Mouse (Mus musculus) liver, embryonic 13.5 days (tissue): ENCODE results near the gene Erp27. TPM values are rescaled to one million over a fixed set of nuclear protein-coding genes. Genes with fewer than 3 reads are reported as not detected.

Experiments used
- ATAC-seq: fragments of 200-750 bp; cut with Nextera tagmentation; 2 replicates; pipeline ENCODE4 v1.8.0; 2017; ENCODE audit warnings: low read depth, mild to moderate bottlenecking, moderate number of reproducible peaks, moderate library complexity
- DNase-seq: peaks from one replicate; pipeline ENCODE4 v3.0.0; 2022
- H3K27ac ChIP-seq: fragments of 300-500 bp; sonication (generic); 2 replicates; pipeline ENCODE4 v1.5.1; 2015; ENCODE audit warnings: moderate library complexity, mild to moderate bottlenecking, inconsistent platforms
- H3K27me3 ChIP-seq: fragments of 300-500 bp; sonication (generic); 2 replicates; pipeline ENCODE4 v1.6.1; 2015; ENCODE audit warnings: mild to moderate bottlenecking, inconsistent platforms
- H3K36me3 ChIP-seq: fragments of 300-500 bp; sonication (generic); 2 replicates; pipeline ENCODE4 v1.6.1; 2015; ENCODE audit warnings: mild to moderate bottlenecking, inconsistent platforms
- H3K4me1 ChIP-seq: fragments of 300-500 bp; sonication (generic); replicated peaks from 2 replicates; pipeline ENCODE4 v1.6.1; 2015; ENCODE audit warnings: inconsistent platforms
- H3K4me2 ChIP-seq: fragments of 300-500 bp; sonication (generic); 2 replicates; pipeline ENCODE4 v1.6.1; 2015; ENCODE audit warnings: inconsistent platforms, mild to moderate bottlenecking, moderate library complexity
- H3K4me3 ChIP-seq: fragments of 300-500 bp; sonication (generic); replicated peaks from 2 replicates; pipeline ENCODE4 v1.5.1; 2015; ENCODE audit warnings: mild to moderate bottlenecking, inconsistent platforms
- H3K9ac ChIP-seq: fragments of 300-500 bp; sonication (generic); 2 replicates; pipeline ENCODE4 v1.6.1; 2015; ENCODE audit warnings: mild to moderate bottlenecking, inconsistent platforms
- H3K9me3 ChIP-seq: fragments of 300-500 bp; sonication (generic); replicated peaks from 2 replicates; pipeline ENCODE4 v1.6.1; 2016; ENCODE audit warnings: inconsistent platforms
- WGBS: fragments of 180-500 bp; shearing (Covaris S2); methylation state at CpG from one replicate; pipeline ENCODE4 v1.1.7; 2015; ENCODE audit not compliant: insufficient replicate concordance; 5-methylcytosine and 5-hydroxymethylcytosine counted together
- polyA plus RNA-seq: library from polyadenylated mRNA; unstranded; fragments of >200 nt; fragmentation: Nextera tagmentation; extraction: Ambion mirVana; gene quantifications from 2 replicates; pipeline ENCODE4 v1.2.1, GENCODE M21; 2015

Gene Erp27
- polyA plus RNA-seq, 1 experiment from 2014 or later: 0.20 TPM

DNA sequence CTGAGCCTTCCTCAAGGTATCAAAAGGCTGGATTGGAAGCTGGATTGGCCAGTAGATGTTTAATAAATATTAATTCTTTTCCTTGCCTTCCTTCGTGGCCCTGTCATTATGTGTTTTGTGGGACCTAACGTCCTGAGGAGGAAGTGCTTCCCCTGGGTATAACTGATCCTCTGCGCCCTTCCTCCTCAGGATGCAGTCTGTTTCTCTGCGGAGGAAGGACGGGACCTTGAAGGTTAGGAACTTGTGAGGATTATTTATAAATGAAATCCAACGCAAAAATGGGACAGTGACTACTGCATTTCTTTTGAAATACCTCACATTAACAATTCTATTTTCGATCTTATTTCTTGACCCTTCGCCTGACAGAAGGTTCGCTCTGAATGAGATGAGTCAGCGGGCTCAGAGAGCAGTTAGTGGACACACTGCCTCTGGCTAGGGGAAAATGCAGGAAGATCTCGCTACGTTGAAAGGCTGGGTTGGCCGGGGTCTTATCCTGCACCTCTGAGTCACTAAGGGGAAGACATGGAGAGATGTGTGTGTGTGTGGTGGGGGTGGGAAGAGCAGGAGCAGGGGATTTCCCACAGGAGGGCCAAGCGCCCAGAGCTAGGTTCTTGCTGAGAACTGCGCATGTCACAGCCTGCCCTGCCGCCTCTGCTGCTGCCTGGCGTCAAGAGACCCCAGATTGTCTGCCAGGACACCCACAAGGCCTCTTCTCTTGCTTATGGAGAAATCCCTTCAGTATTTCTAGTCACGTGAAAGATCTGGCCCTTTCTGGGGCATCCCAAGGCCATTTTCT is 16.5 kb upstream of the Erp27 start:
- Histone ChIP-seq H3K4me3 (peak overlapping the region; percentile 31), H3K36me3 (no peaks in the 10 kb centered on the region), H3K9me3 (no peaks in the 10 kb centered on the region), H3K4me1 (peaks cover 52% of the 10 kb centered on the region), H3K9ac (peak overlapping the region; percentile 47; the same call in 1 of the 2 replicates), H3K27me3 (no peaks in the 10 kb centered on the region), H3K27ac (peak overlapping the region; percentile 66), H3K4me2 (peak overlapping the region; percentile 52)
- ATAC-seq (peak; percentile 30; the same call in 1 of the 2 replicates), DNase-seq (no peak)
- WGBS: 27% methylated on average over 18 of the region's 18 CpGs

DNA sequence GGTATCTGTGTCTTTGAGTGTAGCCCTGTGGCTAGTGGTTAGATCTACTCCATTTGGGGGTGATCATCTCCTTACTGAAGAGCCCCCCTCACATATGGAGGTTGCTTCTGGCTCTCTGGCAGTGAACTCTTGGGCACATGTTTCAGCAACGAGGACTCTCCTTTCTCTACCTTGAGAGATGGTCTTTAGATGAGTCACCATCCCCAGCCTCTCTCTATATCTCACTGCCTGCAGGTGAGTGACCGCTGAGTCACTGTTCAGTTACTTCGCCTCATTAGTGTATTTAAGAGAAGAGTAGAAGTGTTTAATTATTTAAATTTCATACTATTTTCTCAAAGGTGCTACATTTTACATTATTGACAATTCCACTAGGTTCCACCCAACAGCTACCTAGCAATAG is 15.1 kb upstream of the Erp27 start:
- DNase-seq: no peak
- Histone ChIP-seq H3K9ac (no peak overlapping the region), H3K27ac (no peak overlapping the region), H3K4me3 (no peak overlapping the region), H3K4me1 (peaks cover 44% of the 10 kb centered on the region), H3K36me3 (peaks cover 2% of the 10 kb centered on the region), H3K9me3 (no peaks in the 10 kb centered on the region), H3K27me3 (no peaks in the 10 kb centered on the region), H3K4me2 (no peak overlapping the region)
- no peak for ATAC-seq
- 56% methylated on average over 3 of the region's 3 CpGs for WGBS

DNA sequence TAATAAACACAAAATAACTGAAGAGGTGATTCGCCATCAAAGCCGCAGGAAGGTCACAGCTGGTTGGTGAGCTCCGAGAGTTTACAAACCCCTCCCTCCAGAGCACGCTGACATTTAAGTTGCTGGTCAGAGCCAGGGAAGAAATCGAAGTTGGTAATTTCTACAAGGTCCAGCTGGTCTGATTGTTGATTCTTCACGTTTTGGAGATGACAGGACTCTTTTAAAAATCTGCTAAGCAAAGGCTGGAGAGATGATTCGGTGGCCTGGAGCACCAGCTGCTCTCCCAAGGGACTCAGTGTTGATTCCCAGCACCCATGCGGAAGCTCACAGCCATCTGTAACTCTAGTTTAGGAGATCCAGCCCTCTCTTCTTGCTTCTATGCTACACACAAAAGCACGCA is 14.4 kb upstream of the Erp27 start:
- H3K27me3 ChIP-seq: no peaks in the 10 kb centered on the region
- ATAC-seq (no peak), DNase-seq (no peak)
- H3K36me3 ChIP-seq: peaks cover 5% of the 10 kb centered on the region
- H3K9me3 ChIP-seq: no peaks in the 10 kb centered on the region
- no peak overlapping the region for H3K4me2 ChIP-seq
- H3K9ac ChIP-seq: no peak overlapping the region
- H3K27ac ChIP-seq: no peak overlapping the region
- H3K4me3 ChIP-seq: no peak overlapping the region
- H3K4me1 ChIP-seq: peaks cover 47% of the 10 kb centered on the region
- WGBS: 68% methylated on average over 9 of the region's 9 CpGs

DNA sequence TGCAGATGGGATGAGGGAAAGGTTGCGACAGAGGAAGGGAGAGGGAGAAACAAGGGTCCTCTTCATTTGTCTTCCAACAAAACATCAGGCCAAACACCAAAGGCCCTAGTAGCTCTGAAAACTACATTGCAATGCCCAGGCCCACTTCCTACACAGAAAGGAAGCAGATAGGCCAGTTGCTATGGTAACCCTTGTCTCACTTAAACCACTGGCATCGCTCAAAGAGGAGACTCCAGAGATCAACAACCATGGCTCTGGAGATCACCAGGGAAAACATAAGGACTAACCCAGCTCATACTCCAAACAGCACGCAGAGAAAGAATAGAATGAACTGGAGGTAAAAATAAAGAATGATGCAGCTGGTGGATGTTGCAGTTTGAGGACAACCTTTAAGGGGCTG is 13.3 kb upstream of the Erp27 start:
- no peak for ATAC-seq
- Histone ChIP-seq H3K27me3 (no peaks in the 10 kb centered on the region), H3K4me2 (no peak overlapping the region), H3K4me1 (peaks cover 47% of the 10 kb centered on the region), H3K9me3 (no peaks in the 10 kb centered on the region), H3K36me3 (peaks cover 5% of the 10 kb centered on the region), H3K27ac (no peak overlapping the region), H3K9ac (no peak overlapping the region), H3K4me3 (no peak overlapping the region)
- no peak for DNase-seq
- 43% methylated on average over 3 of the region's 3 CpGs for WGBS

DNA sequence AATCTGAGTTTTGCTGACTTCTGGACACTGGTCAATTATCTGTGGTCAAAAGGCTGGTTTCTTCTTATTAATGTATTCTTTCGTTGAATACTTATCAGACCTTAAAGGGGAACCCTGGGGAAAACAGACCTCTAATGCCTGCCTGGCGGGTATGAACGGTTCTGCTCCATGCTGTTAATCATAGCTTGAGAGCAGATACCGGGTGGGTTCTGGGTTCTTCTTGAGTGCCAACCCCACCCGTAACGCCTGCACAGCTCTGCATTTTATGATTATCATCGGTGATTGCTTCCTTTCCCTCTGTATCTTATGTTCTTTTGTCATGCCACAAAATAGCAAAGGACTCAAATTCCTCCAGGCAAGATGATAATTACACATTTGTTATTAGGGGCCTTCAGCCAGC is 12.1 kb upstream of the Erp27 start:
- Histone ChIP-seq H3K27ac (no peak overlapping the region), H3K9me3 (no peaks in the 10 kb centered on the region), H3K36me3 (peaks cover 5% of the 10 kb centered on the region), H3K9ac (no peak overlapping the region), H3K4me1 (peaks cover 37% of the 10 kb centered on the region), H3K27me3 (no peaks in the 10 kb centered on the region), H3K4me2 (no peak overlapping the region), H3K4me3 (no peak overlapping the region)
- DNase-seq: no peak
- 45% methylated on average over 7 of the region's 7 CpGs for WGBS
- no peak for ATAC-seq

DNA sequence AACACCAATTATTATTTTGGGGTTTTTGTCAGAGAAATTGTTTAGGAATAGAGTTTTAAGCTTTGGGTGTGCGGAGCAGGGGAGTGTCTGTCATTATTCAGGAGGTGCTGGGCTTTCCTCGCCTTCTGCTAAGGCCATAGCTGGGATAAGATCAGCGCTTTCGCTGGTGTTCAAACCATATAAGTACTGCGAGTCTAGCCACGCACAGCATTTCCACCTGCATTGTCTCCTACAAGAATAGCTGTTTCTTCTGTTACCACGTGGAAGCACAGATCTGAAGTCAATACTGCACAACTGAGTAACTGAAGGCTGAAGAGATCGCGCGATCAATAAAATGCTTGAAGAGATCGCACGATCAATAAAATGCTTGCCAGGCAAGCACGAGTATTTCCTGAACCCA is 9.3 kb upstream of the Erp27 start:
- peaks cover 32% of the 10 kb centered on the region for H3K4me1 ChIP-seq
- H3K27me3 ChIP-seq: no peaks in the 10 kb centered on the region
- DNase-seq (no peak), ATAC-seq (0 out of 2 replicates have a peak, but pooled peaks have one; percentile 33)
- peak overlapping the region; percentile 48 for H3K4me2 ChIP-seq
- peak overlapping the region; percentile 49 for H3K9ac ChIP-seq
- peaks cover 8% of the 10 kb centered on the region for H3K36me3 ChIP-seq
- H3K9me3 ChIP-seq: no peaks in the 10 kb centered on the region
- H3K27ac ChIP-seq: peak overlapping the region; percentile 50
- WGBS: 51% methylated on average over 13 of the region's 13 CpGs
- H3K4me3 ChIP-seq: no peak overlapping the region

DNA sequence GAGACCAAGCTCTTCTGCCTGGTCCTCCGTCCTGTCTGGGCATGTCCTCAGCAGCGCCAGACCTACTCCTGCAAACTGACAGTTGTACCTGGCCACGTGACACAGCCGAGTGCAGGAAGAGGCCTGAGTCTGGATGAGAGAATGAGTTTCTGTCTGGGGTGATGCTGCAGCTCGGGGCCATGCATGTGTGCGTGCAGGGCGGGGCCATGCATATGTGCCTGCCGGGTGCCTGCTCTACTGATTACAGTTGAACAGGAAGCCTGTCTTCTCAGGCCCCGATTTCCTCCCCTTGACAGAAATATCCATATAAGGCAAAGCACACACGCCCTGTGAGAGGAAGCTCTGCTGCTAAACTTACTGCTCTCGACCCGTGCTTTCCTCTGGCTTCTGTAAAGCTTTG is 8.7 kb upstream of the Erp27 start:
- peak overlapping the region; percentile 48 for H3K4me2 ChIP-seq
- no peaks in the 10 kb centered on the region for H3K9me3 ChIP-seq
- DNase-seq: peak; percentile 30
- ATAC-seq: peak; percentile 99
- H3K36me3 ChIP-seq: peaks cover 8% of the 10 kb centered on the region
- H3K27ac ChIP-seq: peak overlapping the region; percentile 50
- H3K4me1 ChIP-seq: peaks cover 32% of the 10 kb centered on the region
- 6% methylated on average over 12 of the region's 12 CpGs for WGBS
- peak overlapping the region; percentile 49 for H3K9ac ChIP-seq
- H3K27me3 ChIP-seq: no peaks in the 10 kb centered on the region
- 0 out of 2 replicates have a peak overlapping the region, but pooled peaks have one; percentile 8 for H3K4me3 ChIP-seq

DNA sequence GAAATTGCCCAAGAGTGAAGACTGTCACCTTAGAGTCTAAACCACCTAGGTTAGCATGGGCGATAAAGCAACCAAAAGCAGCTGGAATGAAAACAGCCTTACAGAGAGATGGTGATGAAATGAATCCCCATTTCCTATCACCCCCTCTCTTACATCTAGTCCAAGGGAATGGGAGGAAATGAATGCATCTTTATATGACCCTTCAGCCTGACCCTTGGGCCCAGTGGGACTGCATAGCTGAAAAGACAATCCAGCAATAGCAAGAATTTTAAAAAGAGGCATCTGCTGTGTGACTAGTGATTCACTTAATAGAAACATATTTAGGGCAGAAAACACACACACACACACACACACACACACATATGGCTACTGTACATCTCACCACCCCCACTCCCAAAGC is 5.6 kb upstream of the Erp27 start:
- Histone ChIP-seq H3K4me2 (no peak overlapping the region), H3K27me3 (no peaks in the 10 kb centered on the region), H3K27ac (no peak overlapping the region), H3K9ac (no peak overlapping the region), H3K36me3 (peaks cover 8% of the 10 kb centered on the region), H3K4me3 (no peak overlapping the region), H3K9me3 (no peaks in the 10 kb centered on the region), H3K4me1 (peaks cover 22% of the 10 kb centered on the region)
- DNase-seq (no peak), ATAC-seq (no peak)
- 78% methylated on average over 1 of the region's 1 CpGs for WGBS

DNA sequence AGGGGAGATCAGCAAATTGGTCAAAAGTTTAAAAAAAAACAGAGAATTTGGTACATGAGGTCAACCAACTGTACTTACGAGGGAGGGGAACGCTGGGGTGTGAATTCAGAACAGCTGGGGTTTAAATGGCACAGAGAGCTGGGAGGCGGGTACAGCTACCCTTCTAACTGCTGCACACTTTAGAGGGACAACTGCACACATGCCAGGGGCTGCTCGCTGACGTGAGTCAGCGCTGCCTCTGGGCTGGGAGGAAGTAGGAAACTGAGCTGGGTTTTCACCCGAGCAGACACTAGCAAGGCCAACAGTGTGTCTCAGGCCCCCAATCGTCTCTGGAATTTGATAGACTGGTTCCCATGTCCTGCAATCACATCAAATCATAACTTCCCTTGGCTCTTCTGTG is 3.1 kb upstream of the Erp27 start:
- H3K27me3 ChIP-seq: no peaks in the 10 kb centered on the region
- ATAC-seq: no peak
- peaks cover 3% of the 10 kb centered on the region; the same call in 1 of the 2 replicates for H3K4me1 ChIP-seq
- H3K36me3 ChIP-seq: peaks cover 3% of the 10 kb centered on the region; the same call in 1 of the 2 replicates
- no peak overlapping the region for H3K9ac ChIP-seq
- DNase-seq: no peak
- 64% methylated on average over 8 of the region's 8 CpGs for WGBS
- no peak overlapping the region for H3K4me3 ChIP-seq
- no peak overlapping the region for H3K4me2 ChIP-seq
- no peaks in the 10 kb centered on the region for H3K9me3 ChIP-seq
- no peak overlapping the region for H3K27ac ChIP-seq

DNA sequence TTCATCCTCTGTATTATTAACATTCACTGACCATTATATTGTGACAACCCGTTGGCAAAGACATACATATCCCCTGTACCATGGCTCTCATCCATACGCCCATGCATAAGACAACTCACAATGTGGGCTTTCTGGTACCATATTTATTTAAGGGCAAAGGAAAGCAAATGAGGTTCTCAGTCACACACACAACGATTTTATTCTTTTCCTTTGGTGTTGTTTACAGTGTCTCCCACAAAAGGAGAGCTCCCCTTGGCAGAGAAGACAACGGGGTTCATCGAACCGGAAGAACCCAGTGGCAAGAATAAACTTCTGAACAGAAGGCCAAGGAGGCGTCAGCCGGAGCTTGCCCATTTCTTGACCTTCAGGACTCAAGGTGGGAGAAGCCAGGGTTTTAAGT is 1.6 kb upstream of the Erp27 start, which contains the start of gene Pde6h:
TSS of gene Pde6h (plus strand) at position 301 of the 400 bp plus-strand sequence.
- WGBS: 78% methylated on average over 8 of the region's 8 CpGs
- no peak for DNase-seq

DNA sequence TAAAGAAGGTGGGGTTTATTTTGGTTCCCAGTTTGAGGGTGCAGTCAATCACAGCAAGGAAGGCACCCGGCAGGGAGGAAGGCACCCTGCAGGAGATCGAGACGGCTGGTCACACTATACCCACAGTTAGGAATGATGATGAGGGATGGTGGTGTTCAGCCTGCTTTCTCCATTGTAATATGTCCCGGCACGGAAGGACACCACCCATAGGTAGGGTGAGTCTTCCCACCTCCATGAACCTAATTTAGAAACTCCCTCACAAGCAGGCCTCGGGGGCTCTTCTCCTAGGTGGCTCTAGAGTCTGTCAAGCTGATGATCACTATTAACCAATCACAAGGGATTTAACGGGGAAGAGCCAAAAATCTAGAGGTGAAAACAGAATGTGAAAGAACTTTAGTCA is 891 bp upstream of the Erp27 start:
- Histone ChIP-seq H3K9me3 (no peaks in the 10 kb centered on the region), H3K4me3 (no peak overlapping the region), H3K9ac (no peak overlapping the region), H3K36me3 (no peaks in the 10 kb centered on the region; the same call in 1 of the 2 replicates), H3K27me3 (no peaks in the 10 kb centered on the region), H3K4me1 (peaks cover 3% of the 10 kb centered on the region; the same call in 1 of the 2 replicates), H3K27ac (no peak overlapping the region), H3K4me2 (no peak overlapping the region)
- ATAC-seq (no peak), DNase-seq (no peak)
- 79% methylated on average over 7 of the region's 7 CpGs for WGBS

More for the DNA sequence above, 1.6 kb upstream of the Erp27 start, which contains the start of gene Pde6h:
- Histone ChIP-seq H3K4me2 (no peak within 1 kb of the TSS), H3K36me3 (peaks cover 1% of the 10 kb centered on the region; the same call in 1 of the 2 replicates), H3K27me3 (no peaks in the 10 kb centered on the region), H3K9ac (no peak within 1 kb of the TSS), H3K4me3 (no peak within 1 kb of the TSS), H3K27ac (no peak within 1 kb of the TSS), H3K4me1 (peaks cover 3% of the 10 kb centered on the region; the same call in 1 of the 2 replicates), H3K9me3 (no peaks in the 10 kb centered on the region)
- ATAC-seq: no peak
